Mouse (Mus musculus) 416B (cell line): ENCODE data around the gene Smim13.

Experiments used
- DNase-seq: peaks from one replicate; pipeline ENCODE4 v3.0.0; 2011; ENCODE audit warnings: low read depth

The Smim13 gene

DNA sequence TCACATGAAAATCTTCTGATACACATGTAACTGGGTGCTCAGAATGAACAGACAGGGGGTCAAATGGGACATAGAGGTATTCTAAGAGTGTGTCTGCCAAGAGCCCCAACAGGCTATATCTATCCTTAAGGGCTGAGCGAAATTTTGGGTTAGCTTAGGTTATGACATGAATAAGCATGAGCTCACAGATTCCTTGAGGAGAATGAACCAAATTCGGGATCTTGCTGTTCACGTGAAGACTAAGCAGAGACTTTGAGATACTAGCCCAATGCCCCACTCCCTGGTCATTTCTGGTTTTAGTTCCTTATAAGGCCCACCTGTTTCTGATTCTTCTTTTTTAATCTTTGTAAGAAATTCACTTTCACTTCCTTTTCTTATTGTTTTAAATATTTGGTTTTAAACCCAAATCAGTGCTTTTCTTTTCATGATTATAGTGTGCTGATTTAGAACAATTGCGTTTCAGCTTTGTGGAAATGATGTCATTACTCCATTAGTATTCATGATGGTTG is 41.9 kb downstream of the Smim13 start:
- no peak for DNase-seq

DNA sequence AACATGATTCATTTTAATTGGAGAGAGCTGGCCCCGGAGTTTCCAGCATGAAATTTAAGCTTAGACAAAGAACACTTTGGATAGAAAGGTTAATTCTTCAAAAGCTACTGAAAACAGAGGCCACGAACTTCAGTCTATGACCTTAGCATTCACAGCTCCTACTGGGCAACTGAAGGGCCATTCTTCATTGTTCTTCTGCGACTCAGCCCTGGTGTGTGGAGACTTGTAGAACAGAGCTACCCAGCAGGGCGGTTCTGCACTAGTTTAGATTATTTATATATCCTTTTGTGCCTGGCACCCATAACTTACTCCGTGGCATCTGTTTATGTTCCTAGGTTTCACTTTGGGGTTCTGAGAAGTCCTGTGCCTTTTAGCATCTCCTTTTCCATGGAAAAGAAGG is 44.0 kb downstream of the Smim13 start:
- no peak for DNase-seq

DNA sequence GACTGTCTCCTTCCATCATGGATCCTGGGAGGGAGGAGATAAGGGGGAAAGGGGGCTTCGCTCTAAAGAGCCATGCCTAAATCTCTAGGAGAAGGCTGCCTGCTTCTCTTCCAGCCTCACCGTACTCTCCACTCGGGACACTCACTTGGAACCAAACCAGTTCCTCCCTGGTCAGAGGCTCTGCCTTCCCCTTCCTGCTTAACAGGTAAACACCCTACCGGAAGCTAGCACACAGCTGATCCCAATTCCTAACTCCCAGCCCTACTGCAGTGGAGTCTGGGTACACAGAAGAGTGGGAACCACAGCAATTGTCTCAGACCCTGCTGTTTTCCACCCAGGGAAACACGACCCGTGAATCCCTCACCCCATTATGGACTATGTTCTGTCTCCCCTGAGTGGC is 46.2 kb downstream of the Smim13 start:
- no peak for DNase-seq

DNA sequence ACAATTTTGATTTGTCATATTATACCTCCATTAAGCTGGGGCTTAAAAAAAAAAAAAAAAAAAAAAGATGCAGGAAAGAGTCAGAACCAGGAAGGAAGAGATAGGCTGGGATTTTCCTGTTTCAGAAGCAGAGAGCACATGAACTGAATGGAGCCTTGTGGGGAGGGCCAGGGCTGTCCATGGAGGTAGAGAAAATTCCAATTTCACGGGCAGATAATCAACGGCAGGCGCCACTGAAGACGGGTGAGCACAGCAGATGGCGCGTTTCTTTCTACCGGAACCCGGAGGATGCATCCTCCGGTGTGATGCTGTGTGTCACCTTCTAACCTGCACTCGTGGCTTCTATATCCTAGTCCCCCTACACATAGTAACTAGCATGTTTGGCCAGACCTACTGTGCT is 46.8 kb downstream of the Smim13 start:
- no peak for DNase-seq

DNA sequence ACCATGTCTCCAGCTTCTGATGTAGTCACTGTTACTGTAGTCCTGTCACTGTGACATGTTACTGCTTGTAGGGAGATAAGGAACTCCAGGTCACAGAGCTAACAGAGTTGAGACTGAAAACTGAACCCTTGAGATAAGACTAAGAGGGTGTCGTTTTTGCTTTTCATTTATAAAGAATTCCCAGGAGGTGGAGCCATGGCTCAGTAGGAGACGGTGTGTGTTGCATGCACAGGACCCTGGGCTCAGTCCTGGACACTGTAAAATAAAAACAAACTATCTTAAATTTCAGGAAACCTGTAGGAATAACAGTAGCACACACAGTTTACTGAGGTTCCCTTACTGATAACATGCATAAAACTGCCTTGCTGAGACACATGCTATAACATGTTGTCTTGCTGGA is 48.9 kb downstream of the Smim13 start:
- peak; percentile 11 for DNase-seq

DNA sequence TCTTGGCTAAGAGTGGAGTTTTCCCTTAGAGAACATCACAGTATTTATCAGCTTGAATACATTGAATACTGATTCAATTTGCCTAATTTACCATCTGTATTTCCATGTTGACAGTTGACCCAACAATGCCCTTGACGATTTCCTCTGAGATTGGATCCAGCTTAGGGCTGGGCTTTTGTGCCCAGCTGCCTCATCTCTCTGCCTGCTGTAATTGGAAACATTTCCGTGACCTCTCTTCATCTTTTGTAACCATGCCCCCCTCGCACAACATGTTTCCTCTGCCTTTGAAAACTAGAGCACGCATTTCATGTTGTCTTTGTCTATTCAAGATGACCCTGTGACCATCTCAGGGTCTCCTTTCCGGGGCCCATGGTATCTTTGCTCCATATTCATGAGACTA is 49.4 kb downstream of the Smim13 start:
- no peak for DNase-seq

DNA sequence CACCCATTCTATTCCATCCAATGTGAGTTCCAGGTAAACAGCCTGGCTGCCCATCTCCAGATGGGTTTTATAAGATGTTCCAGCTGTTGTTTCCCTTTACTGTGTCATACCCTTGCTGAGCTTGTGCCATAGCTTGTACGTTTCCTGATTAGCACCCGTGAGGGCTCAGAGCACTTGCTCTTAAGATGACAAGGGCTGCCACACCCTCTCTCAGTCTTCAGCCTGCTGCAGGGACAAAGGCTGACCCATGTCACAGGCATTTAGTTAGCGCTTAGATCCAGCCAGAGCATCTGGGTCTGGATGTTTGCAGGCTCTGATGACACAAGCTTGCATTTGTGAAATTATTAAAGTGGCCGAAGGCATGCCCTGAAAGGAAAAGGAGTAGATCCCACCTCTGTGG is 50.4 kb downstream of the Smim13 start:
- no peak for DNase-seq

DNA sequence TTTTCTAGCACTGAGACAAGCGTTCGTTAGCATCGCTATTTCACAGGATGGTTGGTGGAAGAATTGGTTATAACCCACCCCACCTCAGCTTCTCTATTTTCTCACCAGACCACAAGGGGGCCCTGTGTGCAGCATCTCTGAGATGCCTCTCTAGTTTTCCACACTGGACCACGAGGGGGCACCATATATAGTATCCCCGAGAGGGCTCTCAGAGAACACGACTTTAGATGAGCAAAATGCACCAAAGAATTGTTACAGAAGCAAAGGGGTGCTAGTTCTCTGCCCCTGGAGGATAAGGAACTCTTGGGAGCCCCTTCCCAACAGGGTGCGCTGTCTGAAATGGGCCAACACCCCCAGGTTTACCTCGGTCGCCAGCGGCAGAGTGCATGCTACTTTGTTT is 53.1 kb downstream of the Smim13 start:
- peak; percentile 88 for DNase-seq

DNA sequence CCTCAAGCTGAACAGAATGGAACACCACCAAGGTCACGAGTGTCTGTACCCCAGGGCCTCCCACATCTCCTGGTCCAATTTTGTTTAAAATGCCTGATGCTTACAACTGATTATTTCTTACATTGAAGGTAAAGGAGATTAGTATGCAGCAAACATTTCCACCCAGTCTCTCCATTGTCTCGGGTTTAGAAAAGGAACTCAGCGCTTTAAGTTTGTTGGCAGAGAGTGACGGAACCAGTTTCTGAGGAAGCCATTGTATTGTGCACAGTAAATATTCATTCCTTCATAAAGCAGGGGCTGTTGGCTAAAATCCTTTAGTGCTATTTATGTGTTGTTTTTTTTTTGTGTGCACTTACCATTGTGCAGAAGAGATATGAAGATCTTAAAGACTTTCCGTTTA is 71.1 kb downstream of the Smim13 start:
- DNase-seq, result no peak

DNA sequence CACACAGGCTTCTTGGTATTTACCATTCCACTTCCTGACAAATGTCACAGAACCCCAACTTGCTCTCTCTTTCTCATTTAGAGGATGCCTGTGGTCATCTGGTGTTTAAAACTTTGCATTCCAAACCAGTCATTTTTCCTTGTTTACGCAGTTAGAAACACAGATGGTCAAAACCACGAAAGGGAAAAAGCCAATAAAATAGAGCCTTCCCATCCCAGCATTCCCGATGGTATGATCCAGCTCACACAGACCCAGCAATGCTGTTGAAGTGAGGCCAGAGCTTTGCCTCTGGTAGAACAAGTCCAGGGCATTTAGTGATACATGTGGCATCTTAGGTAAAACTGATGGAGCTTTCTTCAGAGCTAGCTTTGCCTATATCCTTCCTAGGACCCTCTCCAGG is 71.8 kb downstream of the Smim13 start:
- no peak for DNase-seq

DNA sequence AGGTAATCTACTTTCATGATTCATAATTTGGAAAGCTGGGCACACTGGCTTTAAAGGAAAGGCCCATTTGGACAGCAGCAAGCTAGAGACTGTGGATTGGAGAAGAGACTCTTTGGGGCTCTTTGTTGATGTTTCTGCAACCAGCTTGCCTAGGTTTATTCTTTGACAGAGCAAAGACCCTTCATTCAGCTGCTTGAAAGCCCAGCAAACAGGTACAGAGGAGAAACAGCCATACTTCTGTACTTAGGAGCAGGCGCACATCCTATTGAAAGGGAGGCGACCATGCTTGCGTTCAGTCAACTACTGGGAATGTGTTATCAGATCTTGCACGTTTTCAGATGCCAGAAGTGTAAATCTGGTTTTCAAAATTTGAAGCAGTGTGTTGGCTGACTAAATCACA is 75.0 kb downstream of the Smim13 start:
- DNase-seq, result no peak

DNA sequence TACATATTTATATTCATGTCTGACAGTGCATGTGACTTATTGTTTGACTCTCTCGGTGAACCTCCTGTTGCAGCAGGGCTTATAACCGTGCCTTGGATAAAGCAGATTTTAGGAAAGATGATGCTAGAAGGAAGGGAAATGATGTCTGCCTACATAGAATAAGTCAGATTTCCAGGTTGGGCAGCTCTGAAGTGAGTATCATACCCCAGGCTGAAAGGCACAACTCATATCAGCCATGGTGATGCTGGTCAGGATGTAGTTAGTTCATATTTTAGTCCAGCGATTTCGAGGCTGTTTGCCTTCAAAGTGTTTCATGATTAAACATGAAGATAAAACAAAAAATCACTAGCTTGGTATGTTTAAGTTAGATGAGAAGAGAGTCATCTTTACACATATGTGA is 75.7 kb downstream of the Smim13 start:
- DNase-seq, result no peak

DNA sequence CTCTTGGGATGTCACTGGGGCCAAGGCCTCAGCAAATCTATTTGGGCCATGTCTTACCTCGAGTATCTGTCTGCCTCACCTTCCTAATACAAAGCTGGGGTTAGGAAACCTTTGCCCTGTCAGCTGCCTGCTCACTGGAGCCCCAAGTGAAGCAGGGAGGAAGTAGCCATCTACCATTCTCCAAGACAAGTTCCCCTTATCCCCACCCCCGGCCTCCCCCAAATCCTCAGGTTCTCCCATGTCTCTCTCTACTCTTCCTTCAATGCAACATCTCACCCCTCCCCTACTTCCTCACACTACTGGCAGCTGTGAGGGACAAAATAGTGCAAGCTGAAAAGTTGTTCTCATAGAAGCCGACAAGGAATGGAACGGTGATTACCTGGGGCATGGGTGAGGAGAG is 76.5 kb downstream of the Smim13 start:
- no peak for DNase-seq
